Mouse (Mus musculus) lung, embryonic 14.5 days (tissue): ENCODE data around the gene Mcub. TPM values are rescaled to one million over a fixed set of nuclear protein-coding genes. Genes with fewer than 3 reads are reported as not detected.

Experiments
- ATAC-seq: fragments of 200-750 bp; cut with Nextera tagmentation; 2 replicates; pipeline ENCODE4 v1.8.0; 2017; ENCODE audit warnings: mild to moderate bottlenecking, moderate TSS enrichment, moderate library complexity; ENCODE audit not compliant: insufficient read depth
- DNase-seq: peaks from one replicate; pipeline ENCODE4 v3.0.0-alpha.2; 2015
- H3K27ac ChIP-seq: fragments of 300-500 bp; sonication (generic); 2 replicates; pipeline ENCODE4 v1.5.1; 2014; ENCODE audit warnings: low read depth, mild to moderate bottlenecking, moderate library complexity
- H3K27me3 ChIP-seq: fragments of 300-500 bp; sonication (generic); 2 replicates; pipeline ENCODE4 v1.6.1; 2014; ENCODE audit warnings: low read length, control low read depth; ENCODE audit not compliant: insufficient read depth
- H3K36me3 ChIP-seq: fragments of 300-500 bp; sonication (generic); 2 replicates; pipeline ENCODE4 v1.6.1; 2014; ENCODE audit warnings: control low read depth; ENCODE audit not compliant: insufficient read depth
- H3K4me1 ChIP-seq: fragments of 300-500 bp; sonication (generic); 2 replicates; pipeline ENCODE4 v1.6.1; 2014; ENCODE audit warnings: antibody characterized with exemption, control low read depth; ENCODE audit not compliant: insufficient read depth
- H3K4me2 ChIP-seq: fragments of 300-500 bp; sonication (generic); 2 replicates; pipeline ENCODE4 v1.6.1; 2014; ENCODE audit warnings: mild to moderate bottlenecking
- H3K4me3 ChIP-seq: fragments of 300-500 bp; sonication (generic); 2 replicates; pipeline ENCODE4 v1.5.1; 2014; ENCODE audit warnings: low read depth, low read length
- H3K9ac ChIP-seq: fragments of 300-500 bp; sonication (generic); 2 replicates; pipeline ENCODE4 v1.6.1; 2014
- H3K9me3 ChIP-seq: fragments of 300-500 bp; sonication (generic); 2 replicates; pipeline ENCODE4 v1.6.1; 2016; ENCODE audit warnings: low read depth, low read length, control low read depth
- CTCF ChIP-seq: IDR thresholded peaks from 2 replicates; pipeline ENCODE4 v1.5.1; 2016; ENCODE audit warnings: antibody characterized with exemption, low read depth
- WGBS: fragments of 180-500 bp; shearing (Covaris S2); extraction: QIAGEN DNeasy Blood & Tissue Kit; methylation state at CpG from one replicate; pipeline ENCODE4 v1.1.7; 2014; 5-methylcytosine and 5-hydroxymethylcytosine counted together
- polyA plus RNA-seq: library from polyadenylated mRNA; unstranded; fragments of >200 nt; fragmentation: Nextera tagmentation; extraction: Ambion mirVana; gene quantifications from 2 replicates; pipeline ENCODE4 v1.2.1, GENCODE M21; 2014

The Mcub gene
- polyA plus RNA-seq, 1 experiment from 2014 or later: 2.9 TPM

DNA sequence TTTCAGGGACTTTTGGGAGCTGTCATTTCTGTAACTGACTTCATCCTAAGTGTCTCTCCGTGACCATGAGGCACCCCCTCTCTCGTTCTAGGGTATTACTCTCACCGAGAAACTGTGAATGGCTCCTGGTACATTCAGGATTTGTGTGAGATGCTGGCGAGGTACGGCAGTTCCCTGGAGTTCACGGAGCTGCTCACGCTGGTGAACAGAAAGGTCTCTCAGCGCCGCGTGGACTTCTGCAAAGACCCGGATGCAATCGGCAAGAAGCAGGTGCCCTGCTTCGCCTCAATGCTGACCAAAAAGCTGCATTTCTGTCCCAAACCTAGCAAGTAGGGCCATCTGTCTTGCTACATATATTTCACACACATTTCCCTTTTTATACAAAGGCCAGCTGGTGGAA lies 56.8 kb downstream of the Mcub start:
- no peak for DNase-seq
- peaks cover 63% of the 10 kb centered on the region for H3K36me3 ChIP-seq
- no peaks in the 10 kb centered on the region for H3K9me3 ChIP-seq
- no peaks in the 10 kb centered on the region for H3K27me3 ChIP-seq
- TF ChIP-seq CTCF: no peak
- no peak overlapping the region for H3K27ac ChIP-seq
- H3K4me1 ChIP-seq: no peaks in the 10 kb centered on the region
- H3K9ac ChIP-seq: no peak overlapping the region
- H3K4me2 ChIP-seq: no peak overlapping the region
- WGBS: 89% methylated on average over 13 of the region's 13 CpGs
- no peak for ATAC-seq
- H3K4me3 ChIP-seq: no peak overlapping the region

DNA sequence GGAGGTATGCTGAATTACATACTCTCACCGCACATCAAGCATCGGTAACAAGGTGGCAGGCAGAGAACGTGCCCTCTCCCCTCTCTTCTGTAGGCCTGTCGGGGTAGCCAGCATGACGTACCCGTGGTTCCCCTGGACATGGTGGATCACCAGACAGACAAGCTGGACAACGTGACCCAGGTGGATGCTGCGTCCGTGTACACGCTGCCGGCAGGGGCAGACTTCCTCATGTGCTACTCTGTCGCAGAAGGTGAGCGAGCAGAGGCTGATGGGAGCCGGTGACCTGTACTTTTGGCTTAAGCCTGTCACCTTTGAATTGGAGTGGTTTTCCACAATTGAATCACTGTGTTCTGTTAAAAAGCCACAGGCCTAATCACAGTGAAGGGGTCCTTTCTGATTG lies 58.0 kb downstream of the Mcub start:
- H3K4me1 ChIP-seq: no peaks in the 10 kb centered on the region
- WGBS: 90% methylated on average over 14 of the region's 14 CpGs
- H3K4me2 ChIP-seq: no peak overlapping the region
- no peaks in the 10 kb centered on the region for H3K9me3 ChIP-seq
- no peak for DNase-seq
- H3K27ac ChIP-seq: no peak overlapping the region
- H3K4me3 ChIP-seq: no peak overlapping the region
- no peak for TF ChIP-seq CTCF
- ATAC-seq: no peak
- peaks cover 69% of the 10 kb centered on the region for H3K36me3 ChIP-seq
- H3K9ac ChIP-seq: no peak overlapping the region
- no peaks in the 10 kb centered on the region for H3K27me3 ChIP-seq

DNA sequence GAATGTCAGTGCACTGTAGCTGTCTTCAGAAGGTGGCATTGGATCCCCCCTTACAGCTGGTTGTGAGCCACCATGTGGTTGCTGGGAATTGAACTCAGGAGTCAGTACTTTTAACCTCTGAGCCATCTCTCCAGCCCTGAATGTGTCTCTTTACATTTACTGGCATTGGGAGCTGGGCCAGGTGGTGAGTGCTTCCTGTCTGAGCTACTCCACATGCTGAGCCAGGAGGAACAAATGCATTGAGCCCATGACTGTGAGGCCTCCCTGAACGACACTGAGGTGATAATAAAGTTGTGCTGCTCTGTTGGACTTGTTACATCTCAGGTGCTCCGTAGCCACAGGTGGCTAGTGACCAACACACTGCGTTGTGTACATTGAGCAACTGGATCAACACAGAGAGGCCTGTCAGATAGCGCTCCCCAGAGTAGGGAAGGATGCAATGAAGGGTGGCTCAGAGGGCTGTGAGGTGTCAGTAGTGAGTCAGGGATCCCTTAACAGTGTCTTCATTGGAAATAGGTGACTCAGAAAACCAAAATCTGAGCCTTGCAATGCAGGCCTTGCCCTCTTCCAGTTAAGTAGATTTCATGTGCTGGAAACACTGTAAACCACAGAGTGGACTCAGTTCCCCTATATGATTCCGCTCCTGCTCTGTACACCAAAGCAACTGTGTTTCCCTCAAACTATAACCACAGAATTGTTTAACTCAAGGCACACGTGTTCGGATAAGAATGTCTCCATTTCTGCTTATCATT lies 65.4 kb downstream of the Mcub start:
- H3K4me2 ChIP-seq: no peak overlapping the region
- H3K27me3 ChIP-seq: no peaks in the 10 kb centered on the region
- no peak for TF ChIP-seq CTCF
- no peaks in the 10 kb centered on the region for H3K9me3 ChIP-seq
- WGBS: 67% methylated on average over 7 of the region's 7 CpGs
- no peak overlapping the region for H3K27ac ChIP-seq
- ATAC-seq: no peak
- no peak overlapping the region for H3K4me3 ChIP-seq
- DNase-seq: no peak
- H3K9ac ChIP-seq: no peak overlapping the region
- H3K36me3 ChIP-seq: peaks cover 34% of the 10 kb centered on the region
- peaks cover 7% of the 10 kb centered on the region; the same call in 1 of the 2 replicates for H3K4me1 ChIP-seq

DNA sequence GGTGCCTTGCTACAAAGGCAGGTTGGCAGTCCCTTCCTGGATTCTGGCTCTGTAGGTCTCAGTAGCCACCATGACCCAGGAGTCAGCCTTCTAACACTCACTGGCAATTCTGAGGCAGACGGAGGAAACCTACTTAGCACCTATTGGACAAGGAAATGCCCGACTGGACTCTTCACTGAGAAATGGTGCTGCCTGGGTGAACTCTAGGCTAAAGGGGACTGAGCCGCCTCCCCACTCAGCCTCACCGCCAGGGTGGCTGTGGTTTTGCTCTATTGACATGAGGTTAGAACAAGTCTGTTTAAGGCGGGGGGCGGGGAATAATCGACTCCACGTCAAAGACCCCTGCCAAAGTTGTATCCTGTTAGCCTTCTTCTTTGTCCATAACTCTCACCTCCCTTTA lies 66.1 kb downstream of the Mcub start:
- peaks cover 7% of the 10 kb centered on the region; the same call in 1 of the 2 replicates for H3K4me1 ChIP-seq
- no peak overlapping the region for H3K27ac ChIP-seq
- WGBS: 73% methylated on average over 8 of the region's 8 CpGs
- H3K36me3 ChIP-seq: peaks cover 27% of the 10 kb centered on the region
- TF ChIP-seq CTCF: no peak
- DNase-seq: no peak
- H3K4me2 ChIP-seq: no peak overlapping the region
- no peak for ATAC-seq
- H3K9me3 ChIP-seq: no peaks in the 10 kb centered on the region
- no peak overlapping the region for H3K9ac ChIP-seq
- no peaks in the 10 kb centered on the region for H3K27me3 ChIP-seq
- H3K4me3 ChIP-seq: no peak overlapping the region

DNA sequence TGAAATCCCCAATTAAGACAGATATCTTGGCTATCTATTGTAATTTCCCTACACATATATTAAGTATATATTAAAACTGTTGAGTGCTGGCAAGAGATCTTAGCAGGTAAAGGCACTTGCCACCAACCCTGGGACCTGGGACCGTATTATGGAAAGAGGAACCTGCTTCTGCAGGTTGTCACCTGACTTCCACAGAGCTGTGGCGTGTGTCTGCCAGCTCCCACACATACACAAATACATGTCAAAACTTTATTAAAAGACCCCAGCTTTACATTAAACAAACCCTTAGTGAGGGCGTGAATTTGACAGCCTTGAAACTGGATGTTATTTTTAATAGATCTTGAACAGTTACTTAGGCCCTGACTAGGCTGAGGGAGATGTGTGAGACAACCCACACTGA lies 66.6 kb downstream of the Mcub start:
- DNase-seq (no peak), ATAC-seq (no peak)
- no peaks in the 10 kb centered on the region for H3K27me3 ChIP-seq
- H3K4me1 ChIP-seq: peaks cover 7% of the 10 kb centered on the region; the same call in 1 of the 2 replicates
- H3K4me3 ChIP-seq: no peak overlapping the region
- no peak overlapping the region for H3K9ac ChIP-seq
- H3K36me3 ChIP-seq: peaks cover 22% of the 10 kb centered on the region
- H3K9me3 ChIP-seq: no peaks in the 10 kb centered on the region
- WGBS: 88% methylated on average over 3 of the region's 3 CpGs
- H3K4me2 ChIP-seq: no peak overlapping the region
- TF ChIP-seq CTCF: no peak
- no peak overlapping the region for H3K27ac ChIP-seq

DNA sequence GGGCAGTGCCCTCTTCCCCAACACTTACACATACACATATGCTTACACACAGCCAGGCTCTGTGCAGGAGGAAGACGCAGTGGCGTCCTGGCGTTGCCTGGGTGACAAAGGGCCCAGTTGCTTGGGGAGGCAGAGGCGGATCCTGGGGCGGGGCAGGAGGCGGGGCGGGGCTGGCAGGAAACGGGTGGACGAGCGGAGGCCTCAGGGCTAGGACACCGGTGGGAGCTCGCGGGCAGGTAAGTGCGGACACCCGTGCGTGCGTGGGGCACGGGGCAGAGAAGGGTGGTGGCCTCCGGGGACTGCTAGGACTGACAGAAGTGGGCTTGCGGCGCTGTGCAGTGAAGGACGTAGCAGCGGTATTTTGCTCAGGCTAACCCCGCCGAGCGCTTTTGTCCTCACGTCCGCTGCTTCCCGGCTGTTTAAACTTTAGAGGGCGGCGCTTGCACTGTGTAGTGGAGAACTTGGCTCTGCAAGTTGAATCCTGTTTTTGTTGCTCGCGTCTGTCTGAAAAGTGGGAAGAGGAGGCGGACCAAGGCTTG lies 68.7 kb downstream of the Mcub start, which contains the start of gene Casp6:
Casp6 (plus strand) TSS at position 155 of the 539 bp plus-strand sequence.
- TF ChIP-seq CTCF: no peak
- WGBS: under 1% methylated on average over 34 of the region's 34 CpGs

DNA sequence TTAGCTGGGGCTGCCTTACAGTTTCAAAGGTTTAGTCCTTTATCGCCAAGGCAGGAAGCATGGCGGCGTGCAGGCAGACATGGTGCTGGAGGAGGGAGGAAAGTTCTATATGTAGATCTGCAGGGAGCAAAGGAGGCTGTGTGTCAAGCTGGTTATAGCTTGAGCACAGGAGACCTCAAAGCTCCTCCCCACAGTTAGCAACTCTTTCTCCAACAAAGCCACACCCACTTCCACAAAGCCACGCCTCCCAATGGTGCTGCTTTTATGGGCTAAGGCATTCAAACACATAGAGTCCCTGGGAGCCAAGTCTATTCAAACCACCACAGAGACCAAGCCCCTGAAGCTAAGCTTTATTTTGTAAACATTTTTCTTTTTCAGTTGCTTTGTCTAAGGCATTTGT lies 71.1 kb downstream of the Mcub start:
- Histone ChIP-seq H3K9ac (no peak overlapping the region), H3K9me3 (no peaks in the 10 kb centered on the region), H3K4me1 (peaks cover 7% of the 10 kb centered on the region; the same call in 1 of the 2 replicates), H3K27me3 (no peaks in the 10 kb centered on the region), H3K36me3 (no peaks in the 10 kb centered on the region), H3K4me3 (no peak overlapping the region), H3K27ac (no peak overlapping the region), H3K4me2 (no peak overlapping the region)
- TF ChIP-seq CTCF: no peak
- ATAC-seq (no peak), DNase-seq (peak; percentile 34)
- whole genome bisulfite sequencing: 59% methylated on average over 4 of the region's 4 CpGs

More for the DNA sequence above, 68.7 kb downstream of the Mcub start, which contains the start of gene Casp6:
- Histone ChIP-seq H3K9me3 (no peaks in the 10 kb centered on the region), H3K36me3 (peaks cover 8% of the 10 kb centered on the region; the same call in 1 of the 2 replicates), H3K4me2 (peak within 1 kb of the TSS; percentile 81), H3K27me3 (no peaks in the 10 kb centered on the region), H3K4me1 (peaks cover 7% of the 10 kb centered on the region; the same call in 1 of the 2 replicates), H3K27ac (peak within 1 kb of the TSS; percentile 47; the same call in 1 of the 2 replicates), H3K9ac (peak within 1 kb of the TSS; percentile 58), H3K4me3 (peak within 1 kb of the TSS; percentile 66)
- ATAC-seq: peak; percentile 98
- DNase-seq: peak; percentile 91
